Mouse (Mus musculus): ENCODE results near the gene Cyb5r3. TPM values are rescaled to one million over a fixed set of nuclear protein-coding genes. Genes with fewer than 3 reads are reported as not detected.

The Cyb5r3 gene
- total RNA-seq, 2 experiments from 2014 or later, result 71.2 to 71.5 TPM

DNA sequence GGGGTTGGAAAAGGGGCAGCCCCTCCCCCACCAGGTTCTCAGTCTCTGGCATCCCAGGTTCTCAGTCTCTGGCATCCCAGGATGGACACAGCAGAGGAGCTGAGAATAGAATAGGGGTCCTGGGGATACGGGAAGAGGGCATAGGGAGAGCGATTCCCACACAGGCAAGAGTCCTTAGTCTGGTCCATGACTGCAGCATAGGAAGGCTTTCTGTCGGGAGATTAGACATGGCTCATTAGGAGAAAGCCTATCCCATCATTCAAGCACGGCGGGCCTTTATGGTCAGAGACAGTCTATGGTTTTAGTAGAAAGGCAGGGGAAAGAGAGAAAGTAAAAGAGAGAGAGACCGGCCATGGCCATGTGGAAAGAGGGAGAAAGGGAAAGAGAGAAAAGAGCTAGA, 64.6 kb downstream of the Cyb5r3 start:
- DNase-seq (ENCODE audit: low spot score in 2 of 2), result no peak

DNA sequence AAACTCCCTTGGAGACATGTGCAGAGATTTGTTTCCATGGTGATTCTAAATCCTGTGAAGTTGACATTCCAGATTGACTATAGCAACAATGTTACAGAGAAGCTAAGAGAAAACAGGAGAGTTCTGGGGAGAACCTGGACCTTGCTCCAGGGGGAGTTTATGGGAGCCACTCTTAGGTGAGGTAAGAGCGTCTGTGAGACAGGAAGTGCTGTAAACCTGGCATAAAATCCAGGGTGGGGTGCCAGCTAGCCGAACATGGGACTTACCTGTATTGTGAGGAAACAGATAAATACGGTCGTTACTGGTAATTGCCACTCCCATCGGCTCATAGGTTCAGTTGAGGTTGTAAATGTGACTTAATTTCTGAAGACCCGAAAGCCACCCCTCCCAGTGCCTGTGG, 66.0 kb downstream of the Cyb5r3 start:
- DNase-seq (ENCODE audit: low spot score in 2 of 2), result no peak

Other genes starting within 250 kb of the Cyb5r3 start
- 100 to 1,000 TPM; 238 to 241 TPM for gene Tcf20, start 184.7 kb downstream of the Cyb5r3 start, total RNA-seq (2021)
- gene Nfam1, start 139.3 kb downstream of the Cyb5r3 start, total RNA-seq (2021), result 1 to 10 TPM; 2.2 to 2.3 TPM
- gene Serhl, start 83.1 kb downstream of the Cyb5r3 start, total RNA-seq (2021), result 10 to 100 TPM in 1 of 2 experiments, 1 to 10 TPM in 1; 8.5 to 10.6 TPM
- 100 to 1,000 TPM; 163 to 164 TPM for gene Rrp7a, start 49.8 kb downstream of the Cyb5r3 start, total RNA-seq (2021)
- gene Poldip3, start 23.2 kb downstream of the Cyb5r3 start, total RNA-seq (2021), result 10 to 100 TPM; 90.1 to 93.9 TPM
- 1 to 10 TPM; 3.0 to 3.5 TPM for gene A4galt, start 79.2 kb upstream of the Cyb5r3 start, total RNA-seq (2021)
- 10 to 100 TPM; 19.1 to 20.1 TPM for gene Arfgap3, start 177.7 kb upstream of the Cyb5r3 start, total RNA-seq (2021)

All from layer of hippocampus, adult 18-20 months (tissue).